Mouse (Mus musculus): ENCODE data around the gene Rnf222. TPM values are rescaled to one million over a fixed set of nuclear protein-coding genes. Genes with fewer than 3 reads are reported as not detected.
A peak's percentile ranks its signal among the peaks of the same experiment; 100 is the strongest.

Gene Rnf222
- total and polyA plus RNA-seq, 2 experiments from 2014 or later, result 0.24 TPM; not detected in 1

DNA sequence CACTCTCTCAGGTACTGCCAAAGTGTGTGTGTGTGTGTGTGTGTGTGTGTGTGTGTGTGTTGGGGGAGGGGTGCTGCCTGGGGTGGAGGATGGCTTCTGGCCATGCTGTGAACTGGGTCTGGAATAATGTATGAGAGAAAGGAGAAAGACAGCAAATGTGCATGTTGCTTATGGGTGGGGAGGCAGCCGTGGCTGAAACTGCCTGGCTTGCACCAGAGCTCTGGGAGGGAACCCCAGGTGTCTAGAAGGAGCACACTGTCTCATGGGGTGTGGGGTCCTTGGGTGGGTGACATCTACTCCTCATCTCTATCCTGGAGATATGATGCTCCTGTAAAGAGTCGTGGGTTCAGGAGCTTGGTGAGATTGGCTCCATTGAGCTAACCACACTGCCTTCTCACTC is 300 bp downstream of the Rnf222 start:
- no peak overlapping the region for H3K4me3 ChIP-seq (ENCODE audit: low read depth, low read length)
- H3K36me3 ChIP-seq (ENCODE audit: insufficient read depth), result no peaks in the 10 kb centered on the region
- no peak for ATAC-seq
- no peak for TF ChIP-seq CTCF (IDR thresholded peaks at IDR 0.05; ENCODE audit: low read depth)
- WGBS, result 74% methylated on average over 2 of the region's 2 CpGs
- H3K4me2 ChIP-seq (ENCODE audit: low read depth), result no peak overlapping the region
- no peaks in the 10 kb centered on the region for H3K27me3 ChIP-seq (ENCODE audit: insufficient read depth, low read length)
- no peak for DNase-seq
- H3K4me1 ChIP-seq (ENCODE audit: insufficient read depth), result no peaks in the 10 kb centered on the region
- no peak overlapping the region for H3K9ac ChIP-seq
- no peaks in the 10 kb centered on the region for H3K9me3 ChIP-seq (ENCODE audit: low read length)
- H3K27ac ChIP-seq (ENCODE audit: low read depth, low read length), result no peak overlapping the region

DNA sequence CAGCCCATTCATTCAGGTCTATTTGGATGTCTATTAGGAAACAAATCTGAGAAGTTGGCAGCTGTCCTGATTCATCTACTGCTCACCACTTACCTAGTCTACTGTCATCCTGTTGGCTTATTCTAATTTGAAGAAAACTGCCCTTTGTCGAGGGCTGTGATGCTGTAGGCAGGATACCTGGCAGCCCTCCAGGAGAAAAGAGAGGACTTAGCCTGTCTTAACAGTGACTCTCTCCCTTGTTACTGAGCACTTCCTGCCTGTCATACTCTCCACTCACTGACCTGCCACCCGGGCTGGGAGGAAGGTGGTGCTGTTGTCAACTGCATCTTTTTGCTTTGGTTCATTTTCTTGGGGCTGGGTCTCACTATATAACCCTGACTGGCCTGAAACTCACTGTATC is 2.3 kb downstream of the Rnf222 start:
- no peaks in the 10 kb centered on the region for H3K4me1 ChIP-seq (ENCODE audit: insufficient read depth)
- H3K9me3 ChIP-seq (ENCODE audit: low read length), result no peaks in the 10 kb centered on the region
- H3K4me2 ChIP-seq (ENCODE audit: low read depth), result no peak overlapping the region
- no peak overlapping the region for H3K4me3 ChIP-seq (ENCODE audit: low read depth, low read length)
- H3K27me3 ChIP-seq (ENCODE audit: insufficient read depth, low read length), result no peaks in the 10 kb centered on the region
- H3K36me3 ChIP-seq (ENCODE audit: insufficient read depth), result no peaks in the 10 kb centered on the region
- no peak for DNase-seq
- WGBS, result 43% methylated on average over 2 of the region's 2 CpGs
- no peak for TF ChIP-seq CTCF (IDR thresholded peaks at IDR 0.05; ENCODE audit: low read depth)
- ATAC-seq, result no peak
- no peak overlapping the region for H3K9ac ChIP-seq
- no peak overlapping the region for H3K27ac ChIP-seq (ENCODE audit: low read depth, low read length)

DNA sequence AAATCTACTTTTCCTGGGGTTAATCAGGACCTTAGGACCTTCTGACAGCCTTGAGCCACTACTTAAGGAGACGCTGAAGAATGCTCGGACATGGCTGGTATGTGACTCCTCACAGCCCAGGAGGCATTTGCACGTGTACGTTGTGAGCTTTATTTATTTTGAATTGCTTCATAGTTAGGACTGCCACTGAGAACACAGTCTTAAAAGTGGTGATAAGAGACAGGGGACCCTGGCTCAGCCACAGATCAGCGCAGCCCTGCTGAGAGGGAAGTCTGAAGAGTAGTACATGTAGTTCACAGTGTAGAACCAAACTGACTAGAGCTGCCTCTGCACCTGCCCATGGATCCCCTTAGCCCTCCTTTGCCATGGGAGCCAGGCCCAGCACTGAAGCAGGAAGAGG is 3.5 kb downstream of the Rnf222 start:
- H3K9ac ChIP-seq, result no peak overlapping the region
- H3K27me3 ChIP-seq (ENCODE audit: insufficient read depth, low read length), result no peaks in the 10 kb centered on the region
- DNase-seq, result no peak
- no peak for TF ChIP-seq CTCF (IDR thresholded peaks at IDR 0.05; ENCODE audit: low read depth)
- 90% methylated on average over 5 of the region's 5 CpGs for WGBS
- H3K27ac ChIP-seq (ENCODE audit: low read depth, low read length), result no peak overlapping the region
- no peaks in the 10 kb centered on the region for H3K36me3 ChIP-seq (ENCODE audit: insufficient read depth)
- no peak overlapping the region for H3K4me2 ChIP-seq (ENCODE audit: low read depth)
- no peak for ATAC-seq
- H3K9me3 ChIP-seq (ENCODE audit: low read length), result no peaks in the 10 kb centered on the region
- no peaks in the 10 kb centered on the region for H3K4me1 ChIP-seq (ENCODE audit: insufficient read depth)
- no peak overlapping the region for H3K4me3 ChIP-seq (ENCODE audit: low read depth, low read length)

DNA sequence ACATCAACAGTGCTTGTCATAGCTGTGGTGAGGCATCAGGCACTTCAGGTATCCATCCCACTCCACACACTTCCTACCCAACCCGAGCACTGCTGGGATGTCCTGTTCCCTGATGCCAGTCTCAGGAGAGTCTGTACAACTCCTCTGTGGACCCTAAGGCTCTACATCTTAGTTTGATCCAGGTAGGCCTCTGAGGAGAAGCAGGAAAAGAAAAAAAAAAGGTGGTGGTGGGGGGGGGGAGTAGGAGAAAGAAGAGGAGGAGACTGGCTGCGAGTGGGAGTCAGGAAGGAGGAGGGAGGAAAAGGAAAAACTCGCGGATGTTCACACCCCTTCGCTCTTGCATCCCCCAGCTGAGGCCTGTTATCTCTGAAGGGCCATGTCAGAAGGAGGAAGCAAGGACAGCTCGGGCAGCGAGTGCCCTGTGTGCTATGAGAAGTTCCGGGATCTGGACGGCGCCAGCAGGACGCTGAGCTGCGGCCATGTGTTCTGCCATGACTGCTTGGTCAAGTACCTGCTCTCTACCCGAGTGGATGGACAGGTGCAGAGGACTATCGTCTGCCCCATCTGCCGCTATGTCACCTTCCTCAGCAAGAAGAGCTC is 4.0 kb downstream of the Rnf222 start:
- Histone ChIP-seq H3K4me2 (ENCODE audit: low read depth) (no peak overlapping the region), H3K4me1 (ENCODE audit: insufficient read depth) (no peaks in the 10 kb centered on the region), H3K36me3 (ENCODE audit: insufficient read depth) (no peaks in the 10 kb centered on the region), H3K4me3 (ENCODE audit: low read depth, low read length) (no peak overlapping the region), H3K27me3 (ENCODE audit: insufficient read depth, low read length) (no peaks in the 10 kb centered on the region), H3K9me3 (ENCODE audit: low read length) (no peaks in the 10 kb centered on the region), H3K27ac (ENCODE audit: low read depth, low read length) (no peak overlapping the region), H3K9ac (no peak overlapping the region)
- TF ChIP-seq CTCF (IDR thresholded peaks at IDR 0.05; ENCODE audit: low read depth), result no peak
- DNase-seq, result no peak
- ATAC-seq, result no peak
- 84% methylated on average over 15 of the region's 15 CpGs for WGBS

DNA sequence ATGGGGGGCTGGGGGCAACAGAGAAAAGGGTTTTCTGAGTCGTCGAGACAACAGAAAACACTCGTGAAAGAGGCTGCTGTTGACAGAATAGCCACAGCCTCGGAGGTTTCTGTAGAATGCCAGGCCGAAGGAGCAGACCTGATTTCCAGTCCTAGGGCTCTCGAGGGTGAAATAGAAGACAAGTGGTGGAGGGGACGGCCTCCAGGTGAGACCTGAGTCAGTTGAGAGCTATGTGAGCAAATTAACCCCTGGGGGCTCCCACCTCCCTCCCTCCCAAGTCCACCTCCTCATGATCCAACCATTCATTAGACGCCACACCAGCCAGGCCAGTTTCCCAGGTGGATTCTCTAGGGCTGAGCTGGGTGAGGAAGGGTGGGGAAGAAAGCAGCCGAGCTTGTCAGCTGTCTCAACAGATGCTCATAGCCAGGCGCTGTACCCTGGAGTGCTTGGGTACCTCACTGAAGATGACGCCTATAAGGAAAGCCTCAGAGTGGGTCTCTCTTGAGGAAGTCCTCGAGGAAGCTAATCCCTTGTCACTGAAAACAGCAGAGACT is 5.6 kb downstream of the Rnf222 start:
- Histone ChIP-seq H3K4me2 (ENCODE audit: low read depth) (no peak overlapping the region), H3K4me3 (ENCODE audit: low read depth, low read length) (no peak overlapping the region), H3K4me1 (ENCODE audit: insufficient read depth) (no peaks in the 10 kb centered on the region), H3K36me3 (ENCODE audit: insufficient read depth) (no peaks in the 10 kb centered on the region), H3K27ac (ENCODE audit: low read depth, low read length) (no peak overlapping the region), H3K9me3 (ENCODE audit: low read length) (no peaks in the 10 kb centered on the region), H3K9ac (no peak overlapping the region), H3K27me3 (ENCODE audit: insufficient read depth, low read length) (no peaks in the 10 kb centered on the region)
- no peak for DNase-seq
- ATAC-seq, result no peak
- 71% methylated on average over 12 of the region's 12 CpGs for WGBS
- TF ChIP-seq CTCF (IDR thresholded peaks at IDR 0.05; ENCODE audit: low read depth), result no peak

DNA sequence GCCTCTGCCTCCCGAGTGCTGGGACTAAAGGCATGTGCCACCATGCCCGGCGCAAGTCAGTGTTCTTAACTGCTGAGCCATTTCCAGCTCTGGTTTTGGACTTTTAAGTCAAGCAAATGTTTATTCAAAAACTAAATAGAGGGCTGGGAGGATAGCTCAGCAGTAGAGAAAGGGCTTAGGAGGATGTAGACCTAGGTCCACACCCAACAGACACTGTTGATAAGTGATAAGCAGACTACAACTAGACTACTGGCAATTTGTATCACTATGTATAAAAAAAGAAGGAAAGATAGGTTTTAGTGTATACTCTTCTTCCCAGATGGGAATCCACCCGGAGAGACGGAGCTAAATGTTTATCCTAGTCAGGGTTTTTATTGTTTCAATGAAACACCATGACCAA is 7.9 kb downstream of the Rnf222 start:
- 93% methylated on average over 5 of the region's 5 CpGs for WGBS
- Histone ChIP-seq H3K36me3 (ENCODE audit: insufficient read depth) (no peaks in the 10 kb centered on the region), H3K4me1 (ENCODE audit: insufficient read depth) (no peaks in the 10 kb centered on the region), H3K9me3 (ENCODE audit: low read length) (no peaks in the 10 kb centered on the region), H3K27me3 (ENCODE audit: insufficient read depth, low read length) (no peaks in the 10 kb centered on the region), H3K27ac (ENCODE audit: low read depth, low read length) (no peak overlapping the region), H3K9ac (no peak overlapping the region), H3K4me2 (ENCODE audit: low read depth) (no peak overlapping the region), H3K4me3 (ENCODE audit: low read depth, low read length) (no peak overlapping the region)
- DNase-seq (no peak), ATAC-seq (no peak)
- TF ChIP-seq CTCF (IDR thresholded peaks at IDR 0.05; ENCODE audit: low read depth), result no peak

DNA sequence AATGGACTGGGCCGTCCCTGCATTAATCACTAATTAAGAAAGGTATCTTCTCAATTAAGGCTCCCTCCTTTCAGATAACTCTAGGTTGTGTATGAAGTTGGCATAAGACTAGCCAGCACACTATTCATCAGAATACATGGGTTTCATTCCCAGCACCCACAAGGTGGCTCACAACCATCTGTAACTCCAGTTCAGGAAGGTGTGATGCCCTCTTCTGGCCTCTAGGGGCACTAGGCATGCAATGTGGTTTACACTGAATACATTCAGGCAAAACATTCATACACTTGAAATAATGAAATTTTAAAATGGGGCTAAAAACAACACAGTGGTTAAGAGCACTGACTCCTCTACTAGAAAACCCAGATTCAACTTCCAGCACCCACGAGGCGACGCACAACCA is 8.8 kb downstream of the Rnf222 start:
- Histone ChIP-seq H3K4me3 (ENCODE audit: low read depth, low read length) (no peak overlapping the region), H3K36me3 (ENCODE audit: insufficient read depth) (no peaks in the 10 kb centered on the region), H3K4me1 (ENCODE audit: insufficient read depth) (no peaks in the 10 kb centered on the region), H3K9me3 (ENCODE audit: low read length) (no peaks in the 10 kb centered on the region), H3K4me2 (ENCODE audit: low read depth) (no peak overlapping the region), H3K9ac (no peak overlapping the region), H3K27me3 (ENCODE audit: insufficient read depth, low read length) (no peaks in the 10 kb centered on the region), H3K27ac (ENCODE audit: low read depth, low read length) (no peak overlapping the region)
- DNase-seq (peak; percentile 35), ATAC-seq (no peak)
- TF ChIP-seq CTCF (IDR thresholded peaks at IDR 0.05; ENCODE audit: low read depth), result peak; percentile 76
- WGBS, result 41% methylated on average over 4 of the region's 4 CpGs
